Mouse (Mus musculus) granulocyte monocyte progenitor cell, adult 5-6 weeks (primary cell): ENCODE measurements around the gene C730034F03Rik. TPM values are rescaled to one million over a fixed set of nuclear protein-coding genes. Genes with fewer than 3 reads are reported as not detected.

Experiments
- ATAC-seq: replicated peaks from 2 replicates; pipeline ENCODE4 v1.8.0; 2016; ENCODE audit warnings: mild to moderate bottlenecking, moderate TSS enrichment, inconsistent platforms; ENCODE audit not compliant: poor library complexity, severe bottlenecking
- total RNA-seq, 2 experiments: library from RNA; stranded (forward) in 1 of 2; stranded (reverse) in 1 of 2; fragments of 200-712, 200-1000 nt in 1 of 2; fragments of >200 nt in 1 of 2; fragmentation: Nextera tagmentation in 1 of 2; gene quantifications; 2 replicates each; pipeline ENCODE4 v1.2.3; 2014 to 2017

The C730034F03Rik gene
- total RNA-seq, 2 experiments from 2014 or later: 2.7 TPM; not detected in 1

DNA sequence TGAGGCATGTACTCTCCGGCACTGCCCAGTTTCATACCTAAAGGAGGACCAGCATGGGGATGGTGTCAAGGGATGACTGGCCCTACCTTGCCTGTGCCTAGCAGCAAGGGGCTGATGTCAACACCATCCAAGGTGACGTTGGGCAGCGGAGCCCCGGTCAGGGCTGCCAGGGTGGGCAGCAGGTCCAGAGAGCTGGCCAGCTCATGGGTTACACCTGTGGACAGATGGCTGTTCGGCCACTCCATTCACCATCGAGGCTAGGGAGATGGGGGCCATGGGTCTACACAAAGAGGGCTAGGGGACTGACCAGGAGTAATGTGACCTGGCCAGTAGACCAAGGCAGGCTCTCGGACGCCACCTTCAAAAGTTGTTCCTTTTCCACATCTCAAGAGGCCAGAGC is 44.5 kb downstream of the C730034F03Rik start:
- no peak for ATAC-seq

DNA sequence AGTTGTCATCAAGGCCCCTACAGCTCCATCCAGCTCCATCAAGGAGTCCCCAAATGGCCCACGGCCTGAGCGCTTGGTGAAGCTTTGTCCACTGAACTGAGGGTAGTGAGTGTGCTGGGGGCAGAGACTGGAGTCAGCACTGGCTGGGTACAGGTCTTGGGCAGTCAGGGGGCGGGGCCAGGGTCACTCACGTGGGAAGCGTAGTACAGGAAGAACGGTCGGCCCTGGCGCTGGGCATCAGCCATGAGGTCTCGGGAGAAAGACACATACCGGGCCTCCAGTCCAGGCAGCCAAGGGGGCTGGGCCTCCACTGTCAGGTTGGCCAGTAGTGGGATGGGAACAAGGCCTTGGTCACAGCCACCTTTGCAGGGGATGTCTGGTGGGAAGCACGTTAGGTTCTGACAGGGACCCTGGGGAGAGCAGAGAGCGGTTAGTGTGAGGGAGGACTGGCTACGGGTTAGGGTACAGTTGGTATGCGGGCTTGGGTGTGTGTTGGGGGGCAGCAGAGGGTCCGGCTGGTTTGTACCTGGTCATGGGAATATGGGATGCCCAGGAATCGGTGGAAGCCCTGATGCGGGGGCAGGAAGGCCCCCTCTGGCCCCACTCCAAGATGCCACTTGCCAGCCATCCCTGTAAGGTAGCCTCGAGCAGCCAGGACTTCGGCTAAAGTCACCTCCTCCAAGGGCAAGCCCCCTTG is 45.4 kb downstream of the C730034F03Rik start:
- no peak for ATAC-seq

DNA sequence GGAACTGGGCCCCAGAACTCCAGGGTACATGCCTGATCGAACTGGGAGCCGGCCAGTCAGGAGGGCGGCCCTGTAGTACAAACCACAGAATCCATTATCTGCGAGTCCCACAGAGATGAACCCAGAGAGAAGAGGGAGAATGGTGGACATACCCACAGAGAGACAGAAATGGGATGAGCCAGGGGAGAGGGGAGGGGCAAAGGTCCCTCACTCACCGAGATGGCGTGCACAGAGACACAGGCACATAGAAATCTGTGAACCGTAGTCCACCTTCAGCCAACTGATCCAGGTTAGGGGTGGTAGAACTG is 45.9 kb downstream of the C730034F03Rik start:
- ATAC-seq: no peak

DNA sequence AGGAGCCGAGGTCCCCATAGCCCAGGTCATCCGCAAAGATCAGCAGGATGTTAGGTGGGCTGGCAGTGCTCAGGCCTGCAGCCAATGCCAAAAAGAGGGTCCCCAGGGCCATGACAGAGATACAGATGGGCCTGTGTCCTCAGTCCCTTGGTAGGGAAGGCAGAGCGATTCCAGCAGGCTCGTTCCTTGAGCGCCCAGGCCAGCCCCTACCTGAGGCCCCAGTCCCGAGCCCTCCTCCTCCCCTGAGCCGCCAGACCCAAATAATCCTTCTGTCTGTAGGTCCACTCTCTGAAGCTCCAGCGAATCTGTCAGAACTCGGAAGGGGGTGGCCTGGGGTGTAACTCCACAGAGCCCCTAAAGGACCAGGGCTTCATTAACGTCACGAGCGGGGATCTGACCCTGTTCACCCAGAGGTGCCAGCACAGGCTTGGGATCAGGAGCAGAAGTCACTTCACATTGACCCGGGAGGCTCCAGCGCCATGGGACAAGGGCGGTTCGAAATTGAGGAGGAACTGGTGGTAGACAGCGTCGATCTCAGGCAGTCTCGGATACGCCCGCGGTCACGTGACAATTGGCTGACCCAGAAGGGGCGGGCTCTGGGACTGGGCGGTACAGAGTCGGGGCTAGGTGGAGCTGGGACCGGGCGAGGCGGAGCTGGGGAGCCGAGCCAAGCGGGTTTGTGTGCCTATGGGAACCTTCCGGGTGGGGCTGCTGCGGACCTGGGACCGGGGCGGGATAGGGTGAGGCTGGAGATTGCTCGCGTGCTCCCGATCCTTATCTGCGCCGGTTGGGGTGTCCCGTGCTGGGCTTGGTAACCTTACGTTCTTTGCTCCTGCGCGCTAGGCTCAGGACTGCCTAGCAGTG is 46.5 kb downstream of the C730034F03Rik start:
- peak; percentile 92 for ATAC-seq

DNA sequence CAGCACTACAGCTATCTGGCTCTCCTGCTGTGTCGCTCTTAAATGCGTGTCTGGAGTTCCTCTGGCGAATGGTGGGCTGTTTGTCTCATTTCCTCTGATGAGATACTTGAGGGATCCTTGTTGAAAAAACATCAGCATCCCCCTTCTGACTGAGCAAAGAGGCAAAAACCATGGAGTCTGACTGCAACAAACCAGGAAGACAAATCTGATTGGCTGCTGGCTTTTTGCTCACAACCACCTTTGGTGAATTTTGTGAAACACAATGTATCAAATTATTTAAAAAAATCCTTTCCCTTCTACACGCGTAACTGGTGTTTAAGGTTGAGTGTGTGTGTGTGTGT is 47.1 kb downstream of the C730034F03Rik start:
- ATAC-seq: no peak; the same call in 1 of the 2 replicates

DNA sequence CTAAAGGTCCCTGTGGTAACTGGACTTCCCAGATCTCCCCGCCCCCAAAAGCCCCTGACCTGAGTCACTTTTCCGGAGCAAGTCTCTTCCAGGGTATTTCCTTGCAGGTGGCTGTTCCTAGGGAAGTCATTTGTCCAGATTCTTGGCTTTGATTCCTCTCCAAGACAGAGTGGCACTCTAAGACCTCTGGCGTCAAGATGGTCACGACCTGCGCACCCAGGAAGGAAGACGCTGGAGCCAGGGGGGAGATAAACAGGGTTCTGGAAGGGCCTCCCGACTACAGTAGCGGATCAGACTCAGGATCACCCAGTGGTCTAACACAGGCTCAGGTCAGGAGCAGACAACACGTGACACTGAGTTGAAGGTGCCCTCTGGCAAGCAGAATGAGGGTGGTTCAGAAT is 47.7 kb downstream of the C730034F03Rik start, which contains the start of gene Arsa:
Gene Arsa (minus strand): TSS at position 335 of the 401 bp plus-strand sequence.
- ATAC-seq: no peak

DNA sequence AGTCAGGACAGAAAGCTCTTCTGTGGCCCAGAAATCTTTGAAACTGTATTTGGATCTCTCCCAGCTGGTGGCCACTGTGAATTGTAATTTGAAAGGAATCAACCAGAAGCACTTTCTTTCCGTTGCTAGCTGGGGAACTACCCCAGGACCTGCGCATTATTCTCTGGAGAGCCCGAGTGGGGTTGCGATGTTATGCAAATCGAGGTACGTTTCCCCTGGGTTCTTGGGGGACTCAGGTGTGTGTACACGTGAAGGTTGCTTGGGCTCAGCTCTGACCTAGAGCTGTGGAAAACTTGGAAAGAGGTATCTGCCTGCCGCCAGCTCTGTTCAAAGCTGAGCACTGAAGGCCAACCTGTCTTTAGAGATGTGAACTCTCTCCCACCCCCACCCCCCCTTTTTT is 48.4 kb downstream of the C730034F03Rik start:
- no peak for ATAC-seq

DNA sequence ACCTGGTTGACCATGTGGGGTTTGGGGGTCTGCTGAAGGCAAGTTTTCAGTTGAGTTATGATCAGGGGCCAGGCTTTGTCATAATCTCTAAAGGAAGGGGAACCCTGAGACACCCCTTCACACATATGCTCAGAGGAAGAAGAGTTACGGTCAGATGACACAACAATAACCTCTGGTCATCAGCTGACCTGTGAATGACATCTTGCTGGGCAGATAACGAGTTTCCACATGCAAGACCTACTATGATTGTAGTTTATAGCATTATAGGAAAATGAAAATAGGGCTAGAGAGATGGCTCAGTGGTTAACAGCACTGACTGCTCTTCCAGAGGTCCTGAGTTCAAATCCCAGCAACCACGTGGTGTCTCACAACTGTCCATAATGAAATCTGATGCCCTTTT is 49.2 kb downstream of the C730034F03Rik start:
- no peak for ATAC-seq

Other genes with a start within 250 kb of the C730034F03Rik start
- 19.1 and 23.4 TPM in 2 replicates for gene Plxnb2, start 248.8 kb upstream of the C730034F03Rik start, total RNA-seq (2014; fragmentation: Nextera tagmentation)
- gene Plxnb2, start 248.8 kb upstream of the C730034F03Rik start, total RNA-seq (2017): 11.0 and 14.7 TPM in 2 replicates
- gene Dennd6b, start 233.1 kb upstream of the C730034F03Rik start, total RNA-seq (2014; fragmentation: Nextera tagmentation): 4.3 and 6.1 TPM in 2 replicates
- 2.5 and 4.7 TPM in 2 replicates for gene Dennd6b, start 233.1 kb upstream of the C730034F03Rik start, total RNA-seq (2017)
- 9.2 and 10.5 TPM in 2 replicates for gene Ppp6r2, start 218.0 kb upstream of the C730034F03Rik start, total RNA-seq (2014; fragmentation: Nextera tagmentation)
- gene Ppp6r2, start 218.0 kb upstream of the C730034F03Rik start, total RNA-seq (2017): 5.8 and 6.4 TPM in 2 replicates
- 88.1 and 131 TPM in 2 replicates for gene Sbf1, start 114.3 kb upstream of the C730034F03Rik start, total RNA-seq (2014; fragmentation: Nextera tagmentation)
- 43.1 and 52.0 TPM in 2 replicates for gene Sbf1, start 114.3 kb upstream of the C730034F03Rik start, total RNA-seq (2017)
- not detected in 2 replicates for gene Adm2, start 106.9 kb upstream of the C730034F03Rik start, total RNA-seq (2014; fragmentation: Nextera tagmentation)
- gene Adm2, start 106.9 kb upstream of the C730034F03Rik start, total RNA-seq (2017): not detected in 2 replicates
- not detected in 2 replicates for gene Miox, start 95.2 kb upstream of the C730034F03Rik start, total RNA-seq (2014; fragmentation: Nextera tagmentation)
- gene Miox, start 95.2 kb upstream of the C730034F03Rik start, total RNA-seq (2017): not detected in 2 replicates
- gene Lmf2, start 73.9 kb upstream of the C730034F03Rik start, total RNA-seq (2014; fragmentation: Nextera tagmentation): 15.4 and 22.3 TPM in 2 replicates
- gene Lmf2, start 73.9 kb upstream of the C730034F03Rik start, total RNA-seq (2017): 8.9 and 11.0 TPM in 2 replicates
- 87.4 and 136 TPM in 2 replicates for gene Ncaph2, start 73.9 kb upstream of the C730034F03Rik start, total RNA-seq (2014; fragmentation: Nextera tagmentation)
- 92.2 and 118 TPM in 2 replicates for gene Ncaph2, start 73.9 kb upstream of the C730034F03Rik start, total RNA-seq (2017)
- 12.4 and 27.5 TPM in 2 replicates for gene Sco2, start 55.7 kb upstream of the C730034F03Rik start, total RNA-seq (2014; fragmentation: Nextera tagmentation)
- 22.7 and 31.5 TPM in 2 replicates for gene Sco2, start 55.7 kb upstream of the C730034F03Rik start, total RNA-seq (2017)
- gene Tymp, start 52.5 kb upstream of the C730034F03Rik start, total RNA-seq (2014; fragmentation: Nextera tagmentation): not detected in 2 replicates
- 0.43 and 1.1 TPM in 2 replicates for gene Tymp, start 52.5 kb upstream of the C730034F03Rik start, total RNA-seq (2017)
- gene Odf3b, start 50.3 kb upstream of the C730034F03Rik start, total RNA-seq (2014; fragmentation: Nextera tagmentation): 3.1 and 4.2 TPM in 2 replicates
- 0.46 TPM in 1 of 2 replicates, not detected in the other for gene Odf3b, start 50.3 kb upstream of the C730034F03Rik start, total RNA-seq (2017)
- gene Klhdc7b, start 44.7 kb upstream of the C730034F03Rik start, total RNA-seq (2014; fragmentation: Nextera tagmentation): not detected in 2 replicates
- 0.13 TPM in 1 of 2 replicates, not detected in the other for gene Klhdc7b, start 44.7 kb upstream of the C730034F03Rik start, total RNA-seq (2017)
- gene Syce3, start 19.1 kb upstream of the C730034F03Rik start, total RNA-seq (2014; fragmentation: Nextera tagmentation): not detected in 2 replicates
- not detected in 2 replicates for gene Syce3, start 19.1 kb upstream of the C730034F03Rik start, total RNA-seq (2017)
- gene Cpt1b, start 3.7 kb upstream of the C730034F03Rik start, total RNA-seq (2014; fragmentation: Nextera tagmentation): 2.8 and 2.9 TPM in 2 replicates
- gene Cpt1b, start 3.7 kb upstream of the C730034F03Rik start, total RNA-seq (2017): 1.5 TPM in 1 of 2 replicates, not detected in the other
- not detected in 2 replicates for gene Gm44502, start 107 bp downstream of the C730034F03Rik start, total RNA-seq (2014; fragmentation: Nextera tagmentation)
- gene Gm44502, start 107 bp downstream of the C730034F03Rik start, total RNA-seq (2017): 0.82 TPM in 1 of 2 replicates, not detected in the other
- 77.0 and 85.0 TPM in 2 replicates for gene Chkb, start 319 bp downstream of the C730034F03Rik start, total RNA-seq (2014; fragmentation: Nextera tagmentation)
- 25.3 and 27.7 TPM in 2 replicates for gene Chkb, start 319 bp downstream of the C730034F03Rik start, total RNA-seq (2017)
- not detected in 2 replicates for gene Mapk8ip2, start 24.3 kb downstream of the C730034F03Rik start, total RNA-seq (2014; fragmentation: Nextera tagmentation)
- gene Mapk8ip2, start 24.3 kb downstream of the C730034F03Rik start, total RNA-seq (2017): not detected in 2 replicates
- 12.7 and 21.4 TPM in 2 replicates for gene Arsa, start 47.8 kb downstream of the C730034F03Rik start, total RNA-seq (2014; fragmentation: Nextera tagmentation)
- 8.5 and 30.3 TPM in 2 replicates for gene Arsa, start 47.8 kb downstream of the C730034F03Rik start, total RNA-seq (2017)
- gene Shank3, start 70.0 kb downstream of the C730034F03Rik start, total RNA-seq (2014; fragmentation: Nextera tagmentation): 0.34 and 0.58 TPM in 2 replicates
- 0.26 and 0.47 TPM in 2 replicates for gene Shank3, start 70.0 kb downstream of the C730034F03Rik start, total RNA-seq (2017)
- gene Acr, start 138.7 kb downstream of the C730034F03Rik start, total RNA-seq (2014; fragmentation: Nextera tagmentation): not detected in 2 replicates
- gene Acr, start 138.7 kb downstream of the C730034F03Rik start, total RNA-seq (2017): not detected in 2 replicates
- 10.2 and 16.8 TPM in 2 replicates for gene Rabl2, start 162.3 kb downstream of the C730034F03Rik start, total RNA-seq (2014; fragmentation: Nextera tagmentation)
- gene Rabl2, start 162.3 kb downstream of the C730034F03Rik start, total RNA-seq (2017): 11.1 and 18.9 TPM in 2 replicates